Mouse (Mus musculus): ENCODE data around the gene Exoc3l4.

The Exoc3l4 gene

DNA sequence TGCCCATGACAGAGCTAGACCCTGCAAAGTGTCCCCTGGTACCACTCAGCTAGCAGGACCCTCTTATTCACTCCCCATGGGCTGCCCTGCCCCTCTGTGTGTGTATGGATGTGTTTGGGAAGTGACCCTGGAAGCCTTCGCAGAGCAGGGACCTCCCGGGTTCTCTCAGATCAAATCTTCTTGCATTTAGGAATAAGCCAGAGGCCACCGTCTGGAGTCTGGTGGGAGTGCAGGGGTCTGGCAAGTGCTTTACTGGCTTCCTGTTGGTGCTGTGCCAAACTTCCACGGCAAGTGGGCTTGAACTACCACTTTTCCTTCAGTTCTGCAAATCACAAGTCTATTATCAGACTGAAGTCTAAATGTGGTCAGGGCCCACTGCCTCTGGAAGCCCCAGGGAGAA lies 37.2 kb downstream of the Exoc3l4 start:
- peak; percentile 63 for DNase-seq

DNA sequence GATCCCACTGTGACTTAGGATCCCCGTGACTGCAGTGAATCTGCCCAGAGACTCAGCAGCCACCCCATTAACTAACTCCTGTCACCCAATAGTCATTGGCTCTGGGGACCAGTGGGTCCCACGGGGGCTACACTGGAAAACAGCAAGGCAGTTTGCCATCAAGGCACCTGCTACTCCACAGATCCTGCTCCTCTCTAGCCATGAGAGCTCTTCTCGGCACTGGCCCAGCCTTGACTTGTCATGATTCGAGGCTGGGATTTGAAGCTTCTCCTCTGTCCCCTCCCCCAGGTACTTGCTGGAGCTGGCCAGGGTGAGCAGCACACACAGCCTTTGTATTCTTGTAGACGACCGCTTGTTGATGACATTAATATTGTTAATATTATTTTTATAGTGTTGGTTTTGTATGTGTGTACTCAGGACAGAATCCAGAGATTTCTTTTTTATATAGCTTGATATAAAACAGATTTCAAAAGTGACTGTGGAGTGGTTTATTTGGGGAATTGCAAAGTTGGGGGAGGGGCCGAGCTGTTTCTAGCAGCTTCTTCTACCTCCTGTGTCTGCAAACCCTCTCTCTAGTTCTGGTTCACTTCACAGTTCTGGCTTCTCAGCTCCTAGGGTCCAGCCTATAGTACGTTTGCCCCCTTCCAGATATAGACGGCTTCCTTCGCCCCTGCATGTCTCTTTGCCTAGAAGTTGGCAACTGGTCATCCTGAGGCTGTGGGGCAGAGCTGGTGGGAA lies 37.9 kb downstream of the Exoc3l4 start:
- no peak for DNase-seq

DNA sequence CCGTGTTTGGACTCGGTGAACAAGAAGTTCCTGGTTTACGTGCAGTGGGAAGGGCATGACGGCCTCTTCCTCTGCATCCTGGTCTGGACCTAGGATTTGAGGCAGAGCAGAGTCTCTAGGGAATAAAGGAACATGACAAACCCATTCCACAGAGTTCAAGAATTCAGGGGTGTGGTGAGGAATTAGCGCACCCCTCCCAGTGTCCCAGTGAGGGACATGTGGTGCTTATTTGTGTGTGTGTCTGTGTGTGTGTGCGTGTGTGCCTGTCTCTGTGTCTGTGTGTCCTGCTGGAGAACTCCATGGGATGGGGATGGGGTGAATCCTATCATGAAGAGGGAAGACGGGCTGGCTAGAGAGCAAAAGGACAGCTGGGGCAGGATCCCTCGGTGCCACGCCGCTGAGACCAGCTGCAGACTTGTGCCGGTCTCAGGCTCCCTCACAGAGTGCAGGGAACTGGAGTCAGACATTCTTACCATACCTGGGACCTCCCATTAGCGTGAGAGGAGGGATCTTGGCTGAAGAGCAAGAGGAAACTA lies 38.6 kb downstream of the Exoc3l4 start:
- DNase-seq = no peak

DNA sequence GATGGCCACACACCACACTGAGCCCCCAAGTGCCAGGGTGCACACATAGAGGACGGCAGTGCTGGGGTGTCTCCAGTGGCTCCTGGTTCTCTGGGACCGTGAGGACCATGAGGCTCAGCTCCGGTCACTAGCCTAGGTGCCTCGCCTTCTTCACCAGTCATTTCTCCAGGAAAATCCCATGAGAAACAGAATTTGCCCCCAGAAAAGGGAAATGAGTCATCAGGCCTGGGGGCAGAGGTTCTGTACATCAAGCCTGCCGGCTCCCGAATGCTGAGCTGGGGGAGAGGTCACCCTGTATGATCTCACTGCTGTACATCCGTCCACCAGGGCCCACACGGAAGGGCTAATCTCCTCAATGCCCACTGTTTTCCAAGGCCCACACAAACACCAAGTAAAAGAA lies 39.0 kb downstream of the Exoc3l4 start:
- DNase-seq = no peak

DNA sequence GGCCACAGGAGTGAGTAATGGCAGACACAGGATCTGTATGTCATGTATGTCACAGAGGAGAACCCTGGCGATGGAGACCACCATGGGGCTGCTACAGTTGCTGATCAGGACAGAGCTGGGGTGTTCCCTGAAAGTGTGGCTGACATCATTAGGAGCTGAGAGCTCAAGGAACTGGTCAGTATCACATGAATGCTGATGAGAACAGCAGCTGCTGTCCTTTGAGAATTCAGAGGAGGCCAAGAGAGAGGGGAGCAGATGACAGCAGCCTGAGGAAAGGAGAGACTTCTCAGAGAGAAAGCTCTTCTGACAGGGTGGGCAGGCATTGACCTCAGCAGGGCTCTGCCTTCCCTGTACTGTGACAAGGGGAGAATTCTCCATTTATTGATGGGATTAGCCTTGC lies 40.9 kb downstream of the Exoc3l4 start:
- no peak for DNase-seq

DNA sequence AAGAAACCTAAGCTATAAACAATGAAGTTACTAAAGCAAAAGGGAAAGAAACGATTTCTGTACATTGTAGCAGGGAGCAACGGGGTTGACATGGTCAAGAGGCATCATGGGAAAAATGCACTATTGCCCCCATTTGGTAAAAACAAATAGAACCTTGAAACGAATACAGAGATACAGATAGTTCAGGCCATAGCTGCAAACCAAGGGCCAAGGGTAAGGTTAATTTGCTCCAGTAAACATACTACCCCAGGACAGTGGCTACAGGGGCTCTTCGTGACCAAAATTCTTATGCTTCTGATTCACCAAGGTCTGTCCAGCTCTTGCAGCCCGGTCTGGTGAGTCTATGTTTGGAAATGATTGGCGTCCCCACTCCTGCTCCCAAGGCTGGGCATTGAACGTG lies 46.8 kb downstream of the Exoc3l4 start:
- DNase-seq = no peak

DNA sequence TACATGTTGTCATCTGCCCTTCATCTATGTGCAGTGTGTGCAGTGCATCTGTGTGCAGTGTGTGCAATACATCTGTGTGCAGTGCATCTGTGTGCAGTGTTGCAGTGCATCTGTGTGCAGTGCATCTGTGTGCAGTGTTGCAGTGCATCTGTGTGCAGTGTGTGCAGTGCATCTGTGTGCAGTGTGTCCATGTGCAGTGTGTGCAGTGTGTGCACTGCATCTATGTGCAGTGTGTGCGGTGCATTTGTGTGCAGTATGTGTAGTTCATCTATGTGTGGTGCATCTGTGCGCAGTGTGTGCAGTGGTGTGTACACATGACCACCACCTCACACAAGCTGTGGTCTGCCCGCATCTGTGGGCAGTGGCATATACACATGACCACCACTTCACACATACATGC lies 49.6 kb downstream of the Exoc3l4 start:
- DNase-seq = no peak

DNA sequence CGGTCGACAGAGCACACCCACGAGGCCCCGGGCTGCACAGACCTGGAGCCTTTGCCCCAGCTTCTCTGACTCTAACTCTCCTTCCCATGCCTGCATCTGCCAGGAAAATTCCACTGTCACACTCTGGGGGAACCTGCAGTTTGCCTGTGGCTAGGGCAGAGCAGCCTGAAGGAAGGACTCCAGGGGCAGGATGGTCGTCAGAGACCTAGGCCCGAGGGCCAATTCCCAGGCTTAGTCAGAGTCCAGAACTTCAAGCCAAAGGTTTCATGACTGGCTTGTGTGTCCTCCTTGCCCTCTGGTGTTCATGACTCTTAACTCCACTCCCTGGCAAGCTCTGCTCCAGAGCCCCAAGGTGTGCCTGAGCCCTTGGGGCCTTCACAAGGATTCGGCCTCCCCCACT lies 51.4 kb downstream of the Exoc3l4 start:
- no peak for DNase-seq

DNA sequence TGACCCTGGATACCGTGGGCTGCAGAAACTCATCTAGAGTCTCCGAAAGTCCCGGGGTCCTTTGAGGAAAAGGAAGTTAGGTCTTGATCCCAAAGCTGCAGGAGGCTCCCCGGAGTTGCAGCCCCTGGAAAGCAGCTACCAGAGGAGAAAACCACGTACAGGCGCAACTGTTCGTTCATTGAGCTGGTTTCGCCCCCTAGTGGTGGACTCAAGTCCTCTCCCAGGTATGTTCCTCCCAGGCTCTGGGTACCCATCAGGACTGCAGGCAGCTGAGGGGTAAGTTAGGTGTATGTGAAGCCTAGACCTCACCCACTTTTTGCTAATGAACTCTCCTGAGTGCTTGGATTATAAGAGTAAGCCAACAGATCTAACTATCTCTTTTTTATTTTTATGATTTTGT lies 52.7 kb downstream of the Exoc3l4 start:
- peak; percentile 84 for DNase-seq

DNA sequence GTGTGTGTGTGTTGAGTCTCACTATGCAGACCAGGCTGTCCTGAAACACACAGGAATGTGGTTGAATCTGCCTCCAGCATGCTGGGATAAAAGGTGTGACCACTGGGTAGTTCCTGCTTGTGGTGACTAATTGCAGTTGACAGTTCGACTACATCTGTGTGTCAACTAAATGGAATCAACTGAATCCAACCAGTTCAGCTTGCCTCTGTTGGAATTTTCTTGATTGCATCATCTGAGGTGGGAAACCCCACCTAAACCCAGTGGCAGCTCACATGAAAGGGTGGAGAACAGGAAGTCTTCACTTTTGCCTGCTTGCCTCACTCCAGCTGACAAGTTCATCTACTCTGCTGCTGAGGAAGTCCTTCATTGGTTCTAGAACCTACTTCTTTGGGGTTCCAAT lies 54.3 kb downstream of the Exoc3l4 start:
- DNase-seq = no peak

DNA sequence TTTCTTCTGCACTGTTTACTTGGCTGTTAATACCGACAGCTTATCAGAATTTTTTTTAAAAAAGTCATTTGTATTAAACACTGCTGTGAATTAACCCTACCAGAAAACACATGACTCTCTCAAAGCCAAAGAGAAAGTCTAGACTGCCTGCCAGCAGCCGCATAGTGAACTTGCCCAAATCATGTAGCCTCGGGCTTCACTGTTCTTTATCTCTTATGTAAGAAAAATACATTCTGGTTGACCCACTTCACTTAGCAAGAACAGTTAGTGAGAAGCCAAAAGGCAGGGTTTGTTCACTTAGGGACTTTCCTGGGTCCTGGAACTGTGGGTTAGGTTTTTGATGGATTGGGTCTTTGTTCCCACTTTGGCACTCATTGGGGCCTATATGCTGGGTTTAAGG lies 54.9 kb downstream of the Exoc3l4 start:
- no peak for DNase-seq

DNA sequence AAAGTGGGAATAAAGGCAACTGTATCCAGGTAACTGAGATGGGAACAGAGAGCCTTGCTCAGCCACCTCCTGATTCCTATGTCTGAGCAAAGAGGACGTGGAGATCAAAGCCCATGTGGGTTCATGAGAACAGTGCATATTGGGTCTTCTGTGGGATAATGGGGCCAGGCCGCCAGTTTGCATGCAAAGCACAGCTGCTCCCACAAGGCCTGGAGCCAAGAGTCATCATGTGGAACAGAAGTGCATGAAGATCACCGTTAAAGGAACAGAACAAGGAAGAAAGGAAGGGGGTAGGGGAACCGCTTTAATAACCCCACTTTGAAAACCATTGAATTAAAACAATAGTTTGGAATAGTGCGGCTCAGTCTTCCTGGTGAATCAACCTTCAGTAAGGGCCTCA lies 56.1 kb downstream of the Exoc3l4 start:
- DNase-seq = no peak

DNA sequence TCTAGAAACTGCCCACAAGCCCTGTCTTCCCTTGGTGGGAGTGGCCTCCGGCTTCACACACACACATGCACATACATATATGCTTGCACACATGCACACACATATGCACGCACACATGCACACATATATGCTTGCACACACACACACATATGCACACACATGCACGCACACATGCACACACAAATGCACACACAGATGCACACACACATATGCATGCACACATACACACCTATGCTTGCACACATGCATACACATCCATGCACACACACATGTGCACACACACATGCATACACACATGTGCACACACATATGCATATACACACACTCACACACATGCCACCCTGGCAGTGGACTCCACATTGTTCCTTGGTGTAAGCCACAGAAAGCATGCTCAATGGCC lies 57.6 kb downstream of the Exoc3l4 start:
- no peak for DNase-seq

DNA sequence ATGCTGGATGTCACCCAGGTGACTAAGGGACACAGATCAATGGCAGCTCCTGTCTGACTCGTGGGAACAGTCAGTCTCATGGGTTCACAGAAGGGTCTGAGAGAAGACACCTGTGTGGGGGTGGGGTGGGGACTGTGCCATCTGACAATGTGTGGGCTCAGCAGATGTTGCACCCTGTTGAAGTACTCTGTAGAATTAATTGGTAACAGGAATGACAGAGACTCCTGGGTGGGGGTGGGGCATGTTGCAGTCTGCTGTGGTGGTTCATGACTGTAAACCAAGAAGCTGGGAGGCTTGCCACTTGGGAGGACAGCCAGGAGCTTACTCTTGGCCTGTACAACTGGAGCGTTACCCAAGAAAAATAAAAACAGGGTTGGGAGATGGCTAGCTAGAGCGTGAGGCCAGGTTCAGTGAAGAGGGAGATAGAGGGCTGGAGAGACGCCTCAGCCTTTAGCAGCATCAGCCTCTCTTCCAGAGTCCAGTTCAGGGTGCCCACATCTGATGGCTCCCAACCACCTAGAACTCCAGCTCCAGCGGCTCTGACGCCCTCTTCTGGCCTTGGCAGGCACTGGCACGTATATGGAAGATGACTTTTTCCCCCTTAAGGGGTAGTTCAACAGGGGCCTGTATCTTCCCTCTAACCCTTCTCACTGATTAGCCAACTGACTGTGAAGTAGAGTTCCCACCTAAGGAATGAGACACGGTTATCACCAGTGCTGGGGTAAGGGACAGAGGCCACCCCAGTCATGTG lies 58.3 kb downstream of the Exoc3l4 start:
- DNase-seq = peak; percentile 88

DNA sequence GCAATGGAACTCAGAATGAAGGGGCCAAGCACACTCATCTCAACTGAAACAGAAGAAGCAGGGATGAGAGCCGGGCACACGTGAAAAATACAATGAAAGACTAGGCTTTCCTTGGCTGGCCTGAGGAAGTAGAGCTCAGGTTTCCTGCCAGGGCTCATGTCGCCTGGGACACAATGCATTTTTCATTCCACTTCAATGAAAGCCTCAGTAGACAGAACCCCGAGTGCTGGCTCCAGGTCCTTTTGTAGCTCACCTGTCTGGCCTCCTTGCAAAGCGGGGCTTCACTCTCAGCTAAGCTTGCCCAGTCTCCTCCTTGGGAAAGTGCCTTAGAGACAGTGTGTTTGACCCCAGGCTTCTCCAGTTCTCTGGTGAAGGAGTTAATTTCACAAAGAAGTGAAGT lies 62.1 kb downstream of the Exoc3l4 start:
- DNase-seq = no peak

DNA sequence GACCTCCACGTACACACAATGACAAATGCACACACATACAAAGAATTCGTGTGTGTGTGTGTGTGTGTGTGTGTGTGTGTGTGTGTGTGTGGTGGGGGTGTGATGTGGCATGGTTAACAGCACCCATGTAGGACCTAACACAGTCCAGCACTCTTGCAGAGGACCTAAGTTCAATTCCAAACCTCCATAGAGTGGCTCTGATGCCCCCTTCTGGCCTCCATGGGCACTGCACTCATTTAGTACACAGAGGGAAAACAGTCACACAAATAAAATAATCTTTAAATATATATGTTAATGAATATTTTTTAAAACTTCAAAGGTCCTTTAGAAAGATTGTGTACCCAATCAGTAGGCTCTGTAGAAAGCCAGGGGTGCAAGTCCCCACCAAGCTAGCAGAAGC lies 63.1 kb downstream of the Exoc3l4 start:
- DNase-seq = peak; percentile 43

Data from lung, postnatal 10 days (tissue).